Mouse (Mus musculus) liver, postnatal 0 days (tissue): ENCODE results near the gene Ift43. TPM values are rescaled to one million over a fixed set of nuclear protein-coding genes. Genes with fewer than 3 reads are reported as not detected.

Source experiments
- ATAC-seq: fragments of 200-750 bp; cut with Nextera tagmentation; 2 replicates; pipeline ENCODE4 v1.8.0; 2017; ENCODE audit warnings: mild to moderate bottlenecking, moderate library complexity
- DNase-seq: peaks from one replicate; pipeline ENCODE4 v3.0.0-alpha.2; 2016
- H3K27ac ChIP-seq: fragments of 300-500 bp; sonication (generic); 2 replicates; pipeline ENCODE4 v1.5.1; 2014; ENCODE audit warnings: antibody characterized with exemption, moderate library complexity, mild to moderate bottlenecking, low read depth
- H3K27me3 ChIP-seq: fragments of 300-500 bp; sonication (generic); 2 replicates; pipeline ENCODE4 v1.6.1; 2014; ENCODE audit warnings: low read length, control low read depth, mixed read lengths; ENCODE audit not compliant: insufficient read depth
- H3K36me3 ChIP-seq: fragments of 300-500 bp; sonication (generic); replicated peaks from 2 replicates; pipeline ENCODE4 v1.6.1; 2014; ENCODE audit warnings: mild to moderate bottlenecking, control low read depth, low read length, moderate library complexity, mixed read lengths; ENCODE audit not compliant: insufficient read depth
- H3K4me1 ChIP-seq: fragments of 300-500 bp; sonication (generic); 2 replicates; pipeline ENCODE4 v1.6.1; 2014; ENCODE audit warnings: antibody characterized with exemption, mild to moderate bottlenecking, control low read depth; ENCODE audit not compliant: insufficient read depth
- H3K4me2 ChIP-seq: fragments of 300-500 bp; sonication (generic); 2 replicates; pipeline ENCODE4 v1.6.1; 2014; ENCODE audit warnings: low read depth, mild to moderate bottlenecking, low read length, moderate library complexity, mixed read lengths
- H3K4me3 ChIP-seq: fragments of 300-500 bp; sonication (generic); 2 replicates; pipeline ENCODE4 v1.5.1; 2014; ENCODE audit warnings: low read depth, low read length
- H3K9ac ChIP-seq: fragments of 300-500 bp; sonication (generic); replicated peaks from 2 replicates; pipeline ENCODE4 v1.6.1; 2014; ENCODE audit warnings: mild to moderate bottlenecking, moderate library complexity
- H3K9me3 ChIP-seq: fragments of 300-500 bp; sonication (generic); 2 replicates; pipeline ENCODE4 v1.6.1; 2016; ENCODE audit warnings: mild to moderate bottlenecking, control low read depth, low read length, mixed read lengths
- CTCF ChIP-seq: sonication (generic); IDR thresholded peaks from 2 replicates; pipeline ENCODE4 v1.5.1; 2016; ENCODE audit warnings: antibody characterized with exemption, low read depth
- EP300 ChIP-seq: IDR thresholded peaks from 2 replicates; pipeline ENCODE4 v1.6.1; 2016; ENCODE audit warnings: antibody characterized with exemption, low read depth, mild to moderate bottlenecking
- WGBS: fragments of 180-500 bp; shearing (Covaris S2); extraction: QIAGEN DNeasy Blood & Tissue Kit; methylation state at CpG from one replicate; pipeline ENCODE4 v1.1.7; 2014; ENCODE audit not compliant: insufficient replicate concordance; 5-methylcytosine and 5-hydroxymethylcytosine counted together
- polyA plus RNA-seq: library from polyadenylated mRNA; unstranded; fragments of >200 nt; fragmentation: Nextera tagmentation; extraction: Ambion mirVana; gene quantifications from 2 replicates; pipeline ENCODE4 v1.2.1, GENCODE M21; 2015

Ift43 gene
- polyA plus RNA-seq, result 8.4 and 8.7 TPM in 2 replicates

GRCm38 (mm10) chr12:86082481-86083012 lies at the start of gene Ift43:
Ift43 (plus strand) TSS chr12:86082541.
- Histone ChIP-seq H3K27ac (no peak within 1 kb of the TSS), H3K9ac (peak within 1 kb of the TSS; percentile 8; the same call in 1 of the 2 replicates), H3K9me3 (no peaks in the 10 kb centered on the region), H3K4me1 (0 out of 2 replicates have a peak, but pooled peaks cover 5% of the 10 kb centered on the region), H3K4me2 (peak within 1 kb of the TSS; percentile 70), H3K27me3 (peaks cover 8% of the 10 kb centered on the region), H3K36me3 (no peaks in the 10 kb centered on the region), H3K4me3 (peak within 1 kb of the TSS; percentile 57)
- WGBS, result under 1% methylated on average over 35 of the region's 35 CpGs
- DNase-seq (peak; percentile 81), ATAC-seq (peak; percentile 71)
- TF ChIP-seq CTCF (no peak), EP300 (no peak)

- DNase-seq (no peak), ATAC-seq (no peak)
- TF ChIP-seq CTCF (no peak), EP300 (no peak)
- Histone ChIP-seq H3K9ac (no peak overlapping the region), H3K27me3 (no peaks in the 10 kb centered on the region), H3K27ac (no peak overlapping the region), H3K36me3 (no peaks in the 10 kb centered on the region), H3K4me3 (no peak overlapping the region), H3K9me3 (no peaks in the 10 kb centered on the region), H3K4me2 (no peak overlapping the region), H3K4me1 (no peaks in the 10 kb centered on the region)
These were observed 46.8 kb upstream of the Ift43 start for GRCm38 (mm10) chr12:86035586-86035985.

GRCm38 (mm10) chr12:86036368-86037166 lies 45.8 kb upstream of the Ift43 start:
- no peaks in the 10 kb centered on the region for H3K4me1 ChIP-seq
- H3K27ac ChIP-seq, result no peak overlapping the region
- ATAC-seq, result no peak
- WGBS, result 69% methylated on average over 9 of the region's 9 CpGs
- H3K36me3 ChIP-seq, result no peaks in the 10 kb centered on the region
- no peak overlapping the region for H3K4me3 ChIP-seq
- H3K27me3 ChIP-seq, result no peaks in the 10 kb centered on the region
- TF ChIP-seq EP300, result no peak
- no peak for TF ChIP-seq CTCF
- DNase-seq, result no peak
- H3K4me2 ChIP-seq, result no peak overlapping the region
- no peaks in the 10 kb centered on the region for H3K9me3 ChIP-seq
- no peak overlapping the region for H3K9ac ChIP-seq

DNA sequence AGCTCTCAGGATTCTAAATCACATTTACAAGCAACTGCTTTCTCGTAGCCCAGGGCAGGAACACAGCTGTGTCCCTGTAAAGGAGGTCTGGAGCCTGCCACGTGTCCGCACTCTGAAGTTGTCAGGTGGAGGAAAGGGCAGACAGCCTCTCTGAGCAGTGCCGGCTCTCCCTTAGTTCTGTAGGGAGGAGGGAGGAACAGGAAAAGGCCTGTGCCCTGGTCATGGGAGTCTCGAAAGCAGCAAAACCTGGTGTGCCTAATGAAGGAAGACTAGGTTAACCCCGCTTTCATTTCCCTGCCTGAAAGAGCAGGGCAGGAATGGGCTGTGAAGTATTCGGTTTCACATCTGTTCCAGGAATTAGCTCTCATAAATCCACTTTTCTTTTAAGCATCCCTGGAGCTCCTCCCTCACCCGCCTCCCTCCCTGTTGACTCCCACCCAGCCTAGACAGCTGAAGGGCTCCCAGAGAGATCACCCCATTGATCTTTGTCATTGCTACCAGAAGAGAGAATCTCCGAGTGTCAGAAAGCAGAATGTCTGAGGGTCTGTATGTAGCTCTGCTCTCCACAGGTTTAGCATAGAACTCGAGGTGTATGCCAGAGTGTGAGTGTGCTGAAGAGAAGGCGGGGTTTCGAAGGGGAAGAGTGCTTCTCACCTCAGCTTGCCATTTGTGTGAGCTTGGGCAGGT lies 45.0 kb upstream of the Ift43 start:
- Histone ChIP-seq H3K36me3 (no peaks in the 10 kb centered on the region), H3K27ac (no peak overlapping the region), H3K9me3 (no peaks in the 10 kb centered on the region), H3K4me1 (no peaks in the 10 kb centered on the region), H3K27me3 (no peaks in the 10 kb centered on the region), H3K4me3 (no peak overlapping the region), H3K9ac (no peak overlapping the region), H3K4me2 (no peak overlapping the region)
- ATAC-seq (no peak), DNase-seq (no peak)
- no peak for TF ChIP-seq CTCF
- no peak for TF ChIP-seq EP300
- WGBS, result 66% methylated on average over 12 of the region's 12 CpGs

DNA sequence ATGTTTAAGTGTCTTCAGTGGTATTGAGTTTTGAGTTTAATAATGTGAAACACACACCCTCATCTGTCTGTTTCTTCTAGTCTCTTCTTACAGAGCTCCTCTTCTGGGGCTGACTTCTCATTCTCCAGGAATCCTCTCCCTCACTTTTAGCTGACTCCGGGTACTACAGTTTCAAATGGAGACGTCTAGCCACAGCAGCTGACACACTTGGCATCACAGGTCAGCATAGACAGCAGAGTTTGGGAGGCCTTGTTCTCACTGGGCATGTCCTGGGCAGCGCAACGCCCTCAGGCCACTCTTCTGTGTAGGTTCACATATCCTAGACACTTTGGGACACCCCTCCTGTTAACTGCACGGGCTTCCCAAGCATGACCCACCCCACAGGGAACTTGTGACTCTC lies 43.3 kb upstream of the Ift43 start:
- Histone ChIP-seq H3K4me1 (no peaks in the 10 kb centered on the region), H3K9ac (no peak overlapping the region), H3K27ac (no peak overlapping the region), H3K4me3 (no peak overlapping the region), H3K4me2 (no peak overlapping the region), H3K36me3 (no peaks in the 10 kb centered on the region), H3K9me3 (no peaks in the 10 kb centered on the region; the same call in 1 of the 2 replicates), H3K27me3 (no peaks in the 10 kb centered on the region)
- DNase-seq, result no peak
- no peak for ATAC-seq
- 85% methylated on average over 5 of the region's 5 CpGs for WGBS
- TF ChIP-seq EP300 (no peak), CTCF (no peak)

DNA sequence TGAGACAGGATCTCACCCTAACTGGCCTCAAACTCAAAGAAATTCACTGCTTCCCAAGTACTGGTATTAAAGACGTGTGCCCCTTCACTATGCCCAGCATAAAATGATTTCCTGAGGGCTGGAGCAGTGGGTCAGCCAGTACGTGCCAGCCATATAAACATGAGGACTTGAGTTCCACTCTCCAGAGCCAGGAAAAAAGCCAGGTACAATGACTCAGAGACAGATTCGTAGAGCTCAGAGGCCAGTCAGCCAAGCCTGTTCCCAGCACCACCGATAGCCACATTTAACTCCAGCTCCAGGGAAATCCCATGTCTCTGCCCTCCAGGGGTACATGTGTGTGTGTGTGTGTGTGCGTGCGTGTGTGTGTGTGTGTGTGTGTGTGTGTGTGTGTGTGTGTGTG lies 42.6 kb upstream of the Ift43 start:
- ATAC-seq (no peak), DNase-seq (no peak)
- Histone ChIP-seq H3K9me3 (no peaks in the 10 kb centered on the region; the same call in 1 of the 2 replicates), H3K36me3 (no peaks in the 10 kb centered on the region), H3K27me3 (no peaks in the 10 kb centered on the region), H3K4me3 (no peak overlapping the region), H3K9ac (no peak overlapping the region), H3K4me2 (no peak overlapping the region), H3K27ac (no peak overlapping the region), H3K4me1 (no peaks in the 10 kb centered on the region)
- TF ChIP-seq CTCF (no peak), EP300 (no peak)
- WGBS, result 85% methylated on average over 6 of the region's 6 CpGs
